Mouse (Mus musculus): ENCODE measurements around the gene Zc2hc1c.
"Not testable (repeated sequence)": the region's sequence is repeated elsewhere in the genome, so short reads cannot be mapped to it uniquely, and the experiment has no call there.

Gene Zc2hc1c

DNA sequence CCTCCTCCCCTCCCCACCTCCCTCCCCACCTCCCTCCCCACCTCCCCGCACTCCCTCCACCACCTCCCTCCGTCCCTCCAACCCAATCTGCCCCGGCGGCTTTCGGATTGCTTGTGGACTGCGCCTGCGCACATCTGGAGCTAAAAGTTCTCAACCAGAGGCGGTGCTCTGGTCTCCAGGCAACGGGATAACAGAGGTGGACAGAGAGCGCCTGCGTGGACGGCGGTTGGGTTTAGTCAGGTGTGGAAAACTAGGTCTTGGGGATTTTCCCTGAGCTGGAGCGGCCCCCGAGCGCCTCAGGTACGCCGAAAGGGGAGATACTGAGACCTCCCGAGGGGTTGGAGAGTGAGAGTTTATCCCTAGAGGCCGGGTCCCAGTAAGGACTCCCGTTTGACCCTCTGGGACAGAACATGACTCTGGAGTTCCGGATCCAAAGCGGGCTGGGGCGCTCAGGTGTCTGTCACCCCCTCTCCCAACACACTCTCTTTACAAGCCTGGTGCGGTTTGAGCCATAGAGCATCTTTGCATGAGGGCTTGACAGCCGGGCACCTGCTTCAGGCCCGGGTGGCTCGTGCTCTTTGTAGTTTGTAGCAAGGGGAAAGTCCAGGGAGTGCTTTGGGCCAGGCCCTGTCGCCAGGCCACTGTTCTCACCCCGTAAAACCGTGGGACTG lies at the start of gene Zc2hc1c:
TSS of gene Zc2hc1c (plus strand) at position 106 of the 671 bp plus-strand sequence.
- peak; percentile 23 to 45 for DNase-seq

DNA sequence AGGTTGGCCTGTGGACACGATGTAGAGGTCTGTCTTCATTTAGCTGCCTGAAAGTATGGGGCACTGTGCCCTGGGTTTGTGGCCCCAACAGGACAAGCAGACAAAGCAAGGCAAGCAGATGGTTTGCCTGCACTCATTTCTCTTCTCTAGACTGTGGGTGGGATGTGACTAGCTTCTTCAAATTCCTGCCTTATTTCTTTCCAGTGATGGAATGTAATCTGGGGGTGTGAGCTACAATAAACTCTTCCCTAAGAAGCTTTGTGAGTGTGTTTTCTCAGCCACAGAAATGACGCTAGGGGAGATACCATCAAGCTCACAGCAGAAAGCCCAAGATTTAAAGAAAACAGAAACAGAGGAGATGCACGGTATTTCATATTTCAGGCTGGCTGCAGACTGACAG lies 36.3 kb upstream of the Zc2hc1c start:
- no peak for DNase-seq

DNA sequence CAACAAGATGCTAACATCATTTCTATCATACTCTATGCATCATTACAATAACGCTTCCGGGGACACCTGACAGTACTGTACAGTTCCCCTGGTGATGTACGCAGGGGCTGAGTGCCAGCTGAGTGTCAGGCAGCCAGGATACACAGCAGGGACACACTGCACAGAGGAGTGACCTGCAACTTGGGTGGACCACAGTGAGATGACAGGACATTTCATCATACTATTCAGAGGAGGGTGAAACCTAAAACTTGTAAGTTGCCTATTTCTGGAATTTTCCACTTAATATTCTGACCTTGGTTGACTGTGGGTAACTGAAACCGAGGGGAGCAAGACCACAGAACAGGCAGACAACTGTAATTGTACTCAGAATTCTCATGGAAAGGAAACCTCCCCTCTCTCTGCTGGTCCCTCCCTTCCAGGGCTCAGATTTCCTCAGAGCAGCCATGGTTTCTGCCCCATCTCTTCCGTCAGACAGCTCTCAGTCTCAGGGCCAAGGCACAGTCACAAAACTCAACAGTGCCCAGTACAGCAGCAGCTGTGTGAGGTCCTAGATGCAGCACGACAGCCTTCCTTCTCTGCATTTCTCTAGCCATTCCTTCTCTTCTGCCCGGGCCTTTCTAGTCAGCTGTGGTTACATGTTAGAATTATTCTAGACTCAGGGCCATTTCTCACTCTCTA lies 32.2 kb upstream of the Zc2hc1c start:
- no peak for DNase-seq

DNA sequence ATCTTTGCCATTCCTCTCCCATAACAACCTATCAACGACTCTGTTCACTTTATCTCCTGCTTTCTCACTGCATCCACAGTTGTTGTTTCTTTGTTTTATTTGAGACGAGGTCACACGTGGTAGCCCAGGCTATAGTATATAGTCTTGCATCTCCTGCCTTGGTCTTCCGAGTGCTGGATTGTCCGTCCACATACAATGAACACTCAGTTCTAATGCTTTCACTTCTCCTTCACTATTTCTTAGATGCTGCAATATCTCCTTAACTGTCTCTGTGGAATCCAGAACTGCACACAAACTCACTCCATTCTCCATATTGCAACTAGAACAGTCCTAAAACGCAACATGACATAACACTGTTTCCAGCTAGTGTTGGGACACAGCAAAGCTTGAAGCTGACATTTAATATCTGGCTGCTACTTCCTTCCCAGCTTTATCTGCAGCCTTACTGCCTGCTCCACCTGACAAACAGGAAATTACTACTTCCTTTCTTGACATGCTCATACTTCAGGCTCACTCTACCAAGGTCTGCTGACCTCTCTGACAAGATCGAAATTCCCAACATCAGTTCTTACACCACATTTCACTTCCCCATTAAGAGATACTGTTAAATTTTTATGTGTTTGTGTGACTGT lies 31.3 kb upstream of the Zc2hc1c start:
- DNase-seq: peak in 1 of 2 experiments; percentile 7

DNA sequence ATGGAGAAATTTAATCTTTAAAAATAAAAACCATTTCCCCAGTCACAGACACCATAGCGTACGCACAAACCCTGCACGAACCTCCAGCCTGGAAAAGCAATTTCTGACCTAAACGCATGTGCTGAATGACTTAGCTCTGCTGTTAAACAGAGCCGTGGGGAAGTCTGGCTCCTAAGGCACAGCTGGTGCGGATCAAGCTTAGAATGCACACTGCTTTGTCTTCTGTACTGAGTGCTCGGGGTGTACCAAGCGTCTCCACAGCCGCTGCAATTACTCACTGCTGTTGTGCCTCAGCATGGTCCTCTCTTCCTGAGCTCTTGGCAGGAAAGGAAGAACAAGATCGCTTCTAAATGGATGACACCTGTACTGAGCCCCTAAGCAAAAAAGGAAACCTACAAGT lies 25.9 kb upstream of the Zc2hc1c start:
- no peak for DNase-seq

DNA sequence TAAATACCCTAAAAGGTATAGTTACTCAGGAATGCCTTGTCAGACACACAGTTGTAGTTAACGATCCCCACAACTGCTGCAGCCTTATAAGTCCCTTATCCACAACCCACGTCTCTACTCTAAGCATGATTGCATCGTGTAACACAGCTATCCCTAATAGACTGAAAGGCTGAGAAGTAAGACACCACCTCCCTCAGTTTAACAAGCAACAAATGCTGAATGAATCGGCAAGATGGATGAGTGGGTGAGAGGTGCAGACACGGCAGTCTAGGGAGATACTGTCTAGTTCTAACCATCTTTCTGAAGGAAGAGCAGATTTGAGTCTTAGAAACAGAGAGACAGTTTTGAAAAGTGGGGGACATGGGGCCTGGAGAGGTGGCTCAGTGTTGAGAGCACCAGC lies 25.2 kb upstream of the Zc2hc1c start:
- DNase-seq: no peak

DNA sequence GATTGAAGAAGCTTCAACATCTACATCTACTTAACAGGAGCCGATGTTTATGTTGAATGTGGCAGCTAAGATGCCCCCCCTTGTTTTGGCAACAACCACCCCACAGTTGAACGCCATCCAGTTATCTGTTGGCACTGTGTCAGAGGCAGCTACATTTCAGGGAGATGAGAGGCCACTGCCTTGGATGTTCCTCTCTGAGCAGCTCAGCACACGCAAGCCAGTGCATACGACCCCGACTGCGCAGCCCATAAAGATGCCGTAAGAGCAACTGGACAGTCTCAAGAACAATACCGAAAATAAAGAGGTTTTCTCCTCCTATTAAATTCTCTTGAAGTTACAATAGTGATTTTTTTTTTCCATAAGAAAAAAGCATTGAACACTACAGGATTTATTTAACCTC lies 23.9 kb upstream of the Zc2hc1c start:
- no peak for DNase-seq

DNA sequence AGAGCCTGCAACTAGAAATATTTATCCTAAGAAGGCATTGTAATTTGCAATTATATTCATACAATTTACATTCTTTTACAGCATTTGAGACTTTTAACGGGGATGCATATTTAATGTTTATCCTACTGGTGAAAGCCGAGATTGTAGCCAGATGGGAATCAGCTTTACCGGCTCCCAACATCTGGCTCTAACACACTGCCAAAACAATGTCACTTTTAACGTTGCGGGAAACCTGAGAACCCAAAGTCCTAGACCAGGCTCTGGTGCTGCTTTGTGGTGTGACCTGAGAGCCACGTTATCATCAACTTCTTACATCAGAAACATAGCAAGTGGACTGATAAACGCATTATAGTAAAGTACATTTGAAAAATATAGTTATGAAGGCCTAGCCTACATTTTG lies 23.5 kb upstream of the Zc2hc1c start:
- no peak for DNase-seq

DNA sequence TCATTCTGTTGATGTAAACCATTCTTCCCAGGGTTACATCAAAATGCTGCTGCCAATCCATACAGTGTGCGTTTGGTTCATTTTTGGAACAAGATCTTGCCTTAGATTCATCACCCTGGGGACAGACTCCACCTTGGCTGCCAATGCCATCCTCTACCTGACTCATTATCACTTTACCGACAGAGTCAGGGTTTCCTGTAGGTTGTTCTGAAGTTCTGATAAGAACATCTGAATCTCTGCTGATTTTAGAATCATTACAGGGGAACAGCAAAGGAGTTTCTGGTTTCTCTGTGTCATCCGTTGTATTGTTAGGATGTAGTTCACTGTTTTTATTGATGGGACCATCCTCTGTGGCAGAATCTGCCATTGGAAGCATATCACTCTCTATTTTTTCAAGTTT lies 22.1 kb upstream of the Zc2hc1c start:
- DNase-seq: no peak

DNA sequence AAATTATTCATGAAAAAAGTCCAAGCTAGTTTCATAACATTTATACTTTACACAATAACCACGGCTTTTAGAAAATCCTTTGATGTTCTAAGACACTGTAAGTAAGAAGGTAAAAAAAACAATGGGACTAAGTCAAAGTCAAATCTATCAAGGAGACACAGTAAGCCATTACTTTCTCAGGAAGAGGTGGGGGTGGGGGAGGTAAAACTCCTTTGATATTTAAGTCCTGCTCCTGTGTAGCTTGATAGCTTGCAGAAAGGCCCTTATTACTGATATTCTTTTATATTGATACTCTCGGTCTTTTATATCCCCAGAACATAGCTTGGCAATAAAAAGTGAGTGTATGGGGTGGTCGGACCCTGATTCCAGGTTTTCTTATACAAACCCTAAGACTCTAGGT lies 18.6 kb upstream of the Zc2hc1c start:
- DNase-seq: no peak

DNA sequence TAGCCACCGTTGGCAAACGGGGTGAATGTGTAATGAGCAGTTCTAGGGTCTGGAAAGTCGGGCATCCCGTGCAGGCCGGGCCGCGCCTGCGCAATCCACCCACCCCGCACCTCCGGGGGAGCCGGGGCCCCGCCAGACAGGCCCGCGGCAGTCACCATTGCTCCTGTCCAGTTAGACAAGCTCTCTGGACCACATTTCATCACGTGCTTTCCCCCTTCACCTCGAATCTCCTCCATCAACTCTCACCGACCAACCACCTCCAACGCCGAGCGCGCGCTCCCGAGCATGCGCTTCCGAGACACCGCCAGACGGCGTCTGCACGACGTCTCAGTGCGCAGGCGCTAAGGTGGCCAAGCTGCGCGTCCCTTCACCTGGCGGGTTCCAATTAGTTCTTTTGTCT lies 18.1 kb upstream of the Zc2hc1c start, which contains the start of gene Mlh3:
TSS of gene Mlh3 (minus strand) at position 281 of the 400 bp plus-strand sequence.
- peak; percentile 86 for DNase-seq

DNA sequence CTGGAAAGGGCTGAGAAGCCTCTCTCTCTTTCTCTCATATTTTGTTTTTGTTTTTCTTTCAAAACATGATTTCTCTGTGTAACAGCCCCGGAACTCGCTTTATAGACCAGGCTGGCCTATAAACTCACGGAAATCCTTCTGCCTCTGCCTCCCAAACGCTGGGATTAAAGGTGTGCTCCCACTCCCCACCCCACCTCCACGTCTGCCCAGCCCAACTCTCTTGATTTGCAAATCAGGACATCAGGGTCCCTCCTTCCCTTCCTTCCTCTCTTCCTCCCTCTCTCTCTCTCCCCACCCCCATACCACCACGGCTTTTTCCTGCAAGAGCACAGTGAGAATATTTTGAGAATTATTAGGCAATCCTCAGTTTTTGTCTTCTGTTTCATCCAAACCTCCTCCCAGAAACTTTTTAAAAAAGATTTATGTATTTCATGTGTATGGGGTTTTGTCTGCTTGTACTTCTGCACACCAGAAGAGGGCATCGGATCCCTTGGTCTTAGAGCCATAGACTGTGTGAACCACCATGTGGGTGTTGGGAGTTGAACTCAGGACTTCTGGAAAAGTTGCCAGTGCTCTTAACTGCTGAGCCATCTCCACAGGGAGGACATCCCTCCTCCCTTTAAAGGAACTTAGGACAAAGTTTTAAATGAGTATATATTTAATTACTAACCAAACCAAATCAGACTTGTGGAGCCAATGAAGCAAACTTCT lies 17.1 kb upstream of the Zc2hc1c start:
- no peak for DNase-seq

DNA sequence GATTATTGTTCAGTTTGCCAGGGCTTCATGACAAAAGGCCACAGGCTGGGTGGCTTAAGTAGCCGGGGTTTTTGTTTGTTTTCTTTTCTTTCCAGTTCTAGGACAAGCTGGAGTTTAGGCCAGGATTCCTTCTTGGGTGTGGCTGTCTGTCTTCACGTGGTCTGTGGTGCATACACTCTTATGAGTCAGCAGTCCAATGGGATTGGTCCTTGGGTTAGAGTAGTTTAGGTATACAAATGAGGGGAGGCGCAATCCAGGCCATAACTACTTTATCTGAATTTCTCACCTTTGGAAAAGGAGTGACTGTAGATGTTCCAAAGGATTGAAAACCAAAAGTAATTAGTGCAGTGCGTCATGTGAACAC lies 16.6 kb upstream of the Zc2hc1c start:
- DNase-seq: no peak

DNA sequence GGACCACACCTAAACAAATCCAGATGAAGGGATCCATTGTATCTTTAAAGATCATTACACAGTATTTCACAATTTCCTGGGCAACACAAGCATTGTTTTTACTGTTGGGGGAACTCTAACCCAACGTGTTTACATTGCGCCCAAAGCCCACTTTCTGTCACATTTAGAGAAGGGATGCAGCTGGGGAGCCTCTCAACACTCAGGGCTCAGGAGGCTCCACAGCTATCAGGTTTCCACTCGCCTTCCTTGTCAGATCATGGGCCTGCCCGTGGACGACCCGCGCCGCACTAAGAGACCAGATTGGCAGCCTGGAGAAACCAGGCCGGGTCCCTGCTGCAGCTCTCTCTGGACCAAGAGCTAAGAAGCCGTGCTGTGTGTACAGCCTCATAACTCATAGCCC lies 14.9 kb upstream of the Zc2hc1c start:
- DNase-seq: no peak

DNA sequence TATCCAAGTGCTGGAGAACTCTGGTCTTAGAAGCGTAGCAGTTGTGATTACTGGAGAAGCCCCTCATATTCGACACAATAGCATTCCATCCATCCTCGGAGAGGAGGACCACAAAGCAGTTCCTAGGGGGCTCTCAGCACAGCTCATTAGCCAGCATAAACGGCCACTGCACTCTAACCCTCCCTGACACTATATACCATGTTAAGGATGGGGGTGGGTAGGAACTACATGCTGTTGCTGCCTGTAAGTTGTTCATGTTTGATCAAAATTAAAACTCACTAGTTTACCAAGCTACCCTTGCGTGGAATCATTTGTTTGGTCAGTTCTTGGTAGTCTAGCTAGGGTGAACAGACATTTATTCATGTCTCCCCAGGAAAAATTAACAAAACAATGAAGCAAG lies 12.1 kb upstream of the Zc2hc1c start:
- DNase-seq: no peak

DNA sequence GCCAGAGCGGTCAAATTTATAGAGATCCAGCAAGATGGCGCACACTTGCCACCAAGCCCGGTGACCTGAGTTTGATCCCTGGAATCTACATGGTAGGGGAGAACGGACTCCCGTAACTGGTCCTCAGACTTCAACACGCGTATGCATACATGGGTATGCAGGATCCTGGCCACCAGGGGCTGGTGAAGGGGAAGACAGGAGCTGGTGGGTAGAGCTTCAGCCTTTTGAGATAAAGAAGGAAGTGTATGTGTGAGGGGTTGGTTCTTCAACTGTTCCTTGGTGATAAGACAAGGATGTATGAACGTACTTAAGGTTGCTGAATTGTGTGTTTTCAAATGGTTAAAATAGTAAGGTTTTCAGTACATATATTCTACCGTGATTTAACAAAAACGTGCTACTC lies 9.5 kb upstream of the Zc2hc1c start:
- no peak for DNase-seq

DNA sequence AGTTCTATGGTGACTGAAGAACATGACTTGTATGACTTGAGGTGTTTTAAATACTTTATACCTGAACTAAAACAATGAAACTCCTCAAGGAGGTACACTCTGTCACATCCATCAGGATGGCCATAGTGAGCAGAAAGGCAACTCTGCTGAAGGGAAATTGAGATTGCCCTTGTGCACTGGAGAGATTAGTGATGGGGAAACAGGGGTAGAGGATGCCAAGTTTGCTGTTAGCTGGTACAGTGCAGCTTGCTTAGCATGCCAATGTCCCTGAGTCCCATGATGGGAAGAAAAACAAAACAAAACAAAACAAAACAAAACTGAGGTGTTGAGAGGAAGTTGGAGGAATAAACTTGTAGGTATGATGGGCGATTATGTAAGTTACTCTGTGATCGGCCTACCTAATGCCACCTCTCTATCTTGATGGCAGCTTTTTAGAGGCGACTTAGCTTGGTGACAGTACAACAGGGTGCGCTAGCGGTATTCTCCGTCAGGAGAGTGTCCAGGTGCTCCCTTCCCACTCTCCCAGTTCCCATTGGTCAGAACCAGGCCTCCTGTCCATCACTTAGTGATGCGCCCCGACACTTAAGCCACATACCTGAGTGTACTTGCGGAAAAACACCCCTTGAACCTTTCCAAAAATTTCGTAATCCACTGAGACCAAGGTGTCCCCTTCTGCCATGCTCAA lies 8.9 kb upstream of the Zc2hc1c start:
- no peak for DNase-seq

DNA sequence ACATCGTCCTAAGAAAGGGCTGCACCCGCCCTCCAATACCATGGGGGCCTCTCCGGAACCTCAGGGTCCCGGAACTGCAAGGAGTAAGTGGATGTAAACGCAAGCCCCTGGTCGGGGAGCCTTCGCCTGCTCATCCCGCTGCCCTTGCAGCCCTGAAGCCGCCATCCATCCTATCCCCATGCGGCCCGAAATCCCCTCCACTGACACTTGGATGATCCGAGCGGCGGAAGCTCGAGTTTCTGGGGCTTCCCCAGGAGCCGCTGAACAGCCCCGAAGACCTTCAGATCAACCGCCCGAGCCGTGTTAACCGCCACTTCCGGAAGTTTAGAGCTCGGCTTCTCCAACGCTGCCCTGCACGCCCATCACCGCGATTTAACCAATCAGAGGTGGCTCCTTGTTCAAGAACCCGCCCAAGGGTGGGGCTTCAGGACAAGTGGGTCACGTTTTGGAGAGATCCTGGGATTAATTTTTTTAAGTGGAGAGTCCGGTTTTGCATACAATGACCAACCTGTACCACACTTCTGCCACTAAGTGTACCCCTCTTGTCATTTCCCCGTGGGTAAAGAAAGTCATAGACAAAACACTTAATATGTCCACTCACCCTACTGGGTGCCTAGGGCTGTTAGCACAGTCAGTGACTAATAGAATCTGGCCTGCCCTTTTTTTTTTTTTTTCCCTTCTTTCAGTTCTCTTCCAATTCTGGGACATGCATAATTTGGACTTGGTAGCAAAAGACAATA lies 8.1 kb upstream of the Zc2hc1c start:
- peak; percentile 96 to 98 for DNase-seq

DNA sequence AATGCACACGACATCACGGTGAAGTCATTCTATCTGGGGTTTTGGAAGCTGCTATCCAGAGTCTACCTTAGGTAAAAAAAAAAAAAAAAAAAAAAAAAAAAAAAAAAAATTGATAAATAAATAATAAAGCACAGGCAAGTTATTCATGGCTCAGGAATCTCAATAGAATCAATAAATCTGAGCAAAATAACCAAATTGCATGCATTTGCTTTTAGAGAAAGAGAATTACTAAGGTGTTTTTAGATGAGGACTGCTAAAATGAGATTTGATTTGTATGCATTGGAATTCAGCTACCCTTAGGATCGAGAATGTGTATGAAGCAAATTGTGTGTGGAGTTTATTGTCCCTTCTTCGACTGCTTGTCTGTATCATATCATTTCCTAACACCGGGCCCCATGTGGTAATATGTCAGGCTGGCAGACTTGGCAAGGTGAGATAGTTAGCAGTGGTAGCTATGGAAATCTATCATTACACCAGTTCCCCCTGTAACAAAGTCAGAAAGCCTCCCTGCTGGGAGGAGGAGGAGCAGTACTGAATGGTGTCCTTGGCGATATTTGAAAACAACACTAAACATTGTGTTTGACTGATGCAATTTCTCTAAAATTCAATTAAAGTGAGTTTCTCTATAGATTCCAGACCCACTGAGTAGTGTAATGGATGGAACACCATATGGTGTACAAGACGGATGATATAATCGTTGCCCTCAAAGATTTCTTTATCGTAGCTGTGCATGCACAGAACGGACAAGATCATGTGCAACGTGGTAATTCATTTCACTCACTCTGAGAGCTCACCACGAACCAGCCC lies 7.3 kb upstream of the Zc2hc1c start:
- DNase-seq: no peak

DNA sequence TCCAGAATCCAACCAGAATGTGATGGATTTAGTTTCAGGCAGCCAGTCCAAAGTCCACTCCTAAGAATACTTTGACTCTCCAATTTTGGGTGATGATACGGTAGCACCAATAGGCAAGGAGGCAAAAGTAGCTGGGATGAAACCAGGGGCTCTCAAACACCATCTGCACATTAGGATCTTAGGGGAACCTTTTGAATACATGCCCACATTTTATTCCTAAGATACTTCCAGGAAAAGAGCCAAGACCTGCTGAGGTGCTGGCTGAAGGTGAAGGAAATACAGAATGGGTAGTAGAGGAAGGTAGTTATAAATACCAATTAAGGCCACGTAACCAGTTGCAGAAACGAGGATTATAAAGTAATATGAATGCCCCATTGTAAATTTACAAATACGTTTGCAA lies 6.6 kb upstream of the Zc2hc1c start:
- not testable (repeated sequence) for DNase-seq

DNA sequence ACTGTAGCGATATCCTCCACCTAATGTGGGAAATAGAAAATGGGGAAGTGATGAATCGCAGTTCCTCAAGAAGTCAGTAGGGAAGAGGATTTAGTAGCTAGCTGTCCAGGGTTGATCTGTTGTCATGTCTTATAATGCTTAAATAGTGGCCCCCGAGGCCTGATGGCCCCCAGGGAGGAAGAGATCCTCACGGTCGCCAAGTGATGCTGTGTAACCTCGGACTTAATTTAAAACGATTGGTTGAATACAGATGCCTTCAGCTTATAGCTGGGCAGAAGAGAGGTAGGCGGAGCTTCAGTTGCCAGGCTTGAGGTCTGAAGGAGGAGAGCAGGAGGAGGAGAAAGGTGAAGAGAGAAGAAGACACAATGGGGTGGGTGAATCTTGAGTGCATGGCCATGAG lies 4.1 kb upstream of the Zc2hc1c start:
- DNase-seq: no peak
